Mouse (Mus musculus): ENCODE measurements around the gene Zfp609.
"Not testable (repeated sequence)": the region's sequence is repeated elsewhere in the genome, so short reads cannot be mapped to it uniquely, and the experiment has no call there.

Zfp609 gene

GRCm38 (mm10) chr9:65666042-65666441, 161.3 kb downstream of the Zfp609 start:
- peak; percentile 19 to 23 for DNase-seq

GRCm38 (mm10) chr9:65664163-65664562, 163.2 kb downstream of the Zfp609 start:
- peak; percentile 11 to 41 for DNase-seq

- no peak for DNase-seq
Observed at GRCm38 (mm10) chr9:65661493-65661892, 165.9 kb downstream of the Zfp609 start.

GRCm38 (mm10) chr9:65661029-65661428, 166.3 kb downstream of the Zfp609 start:
- DNase-seq, result no peak

GRCm38 (mm10) chr9:65657218-65657617, 170.1 kb downstream of the Zfp609 start:
- DNase-seq, result no peak

- no peak for DNase-seq
Observed at GRCm38 (mm10) chr9:65655540-65655939, 171.8 kb downstream of the Zfp609 start.

GRCm38 (mm10) chr9:65654700-65655237, 172.6 kb downstream of the Zfp609 start:
- DNase-seq, result no peak

- no peak for DNase-seq
Observed at GRCm38 (mm10) chr9:65653741-65654140, 173.6 kb downstream of the Zfp609 start.

- not testable (repeated sequence) for DNase-seq
Observed at GRCm38 (mm10) chr9:65651957-65652356, 175.4 kb downstream of the Zfp609 start.

- no peak for DNase-seq
Observed at GRCm38 (mm10) chr9:65649997-65650396, 177.4 kb downstream of the Zfp609 start.

- no peak for DNase-seq
Observed at GRCm38 (mm10) chr9:65648730-65649129, 178.6 kb downstream of the Zfp609 start.

- no peak for DNase-seq
Observed at GRCm38 (mm10) chr9:65646782-65647181, 180.6 kb downstream of the Zfp609 start.

- no peak for DNase-seq
Observed at GRCm38 (mm10) chr9:65645984-65646383, 181.4 kb downstream of the Zfp609 start.

GRCm38 (mm10) chr9:65644960-65645359, 182.4 kb downstream of the Zfp609 start:
- DNase-seq, result no peak

- DNase-seq, result no peak
Observed at GRCm38 (mm10) chr9:65642546-65642945, 184.8 kb downstream of the Zfp609 start.

All from thymus, adult 18-20 months (tissue).